Mouse (Mus musculus) E14TG2a.4 (cell line): ENCODE measurements at regions not wholly inside any gene's neighbourhood (a gene's known extent, or its start where the extent isn't known, plus 50 kb on each side); places are given as distances from the start of the nearest gene placed in this dataset.

Experiments
- H3K27me3 ChIP-seq: 2 replicates; pipeline ENCODE4 v1.6.1; 2014; ENCODE audit warnings: low read length, control low read depth; ENCODE audit not compliant: insufficient read depth
- H3K36me3 ChIP-seq: 2 replicates; pipeline ENCODE4 v1.6.1; 2014; ENCODE audit warnings: low read length, control low read depth; ENCODE audit not compliant: insufficient read depth
- H3K4me1 ChIP-seq: replicated peaks from 2 replicates; pipeline ENCODE4 v1.6.1; 2014; ENCODE audit warnings: low read depth, low read length, control low read depth
- H3K4me3 ChIP-seq: replicated peaks from 2 replicates; pipeline ENCODE4 v1.5.1; 2014; ENCODE audit warnings: mild to moderate bottlenecking, low read length
- H3K9me3 ChIP-seq: 2 replicates; pipeline ENCODE4 v1.6.1; 2014; ENCODE audit warnings: low read length, control low read depth
- CTCF ChIP-seq: conservative IDR thresholded peaks from 2 replicates; pipeline ENCODE4 v1.5.1; 2014; ENCODE audit warnings: low read length
- NANOG ChIP-seq: IDR thresholded peaks from 2 replicates; pipeline ENCODE4 v1.6.1; 2014; ENCODE audit warnings: borderline replicate concordance, low read length, mixed read lengths
- POU5F1 ChIP-seq: IDR thresholded peaks from 2 replicates; pipeline ENCODE4 v1.6.1; 2014; ENCODE audit warnings: low read length, borderline replicate concordance

DNA sequence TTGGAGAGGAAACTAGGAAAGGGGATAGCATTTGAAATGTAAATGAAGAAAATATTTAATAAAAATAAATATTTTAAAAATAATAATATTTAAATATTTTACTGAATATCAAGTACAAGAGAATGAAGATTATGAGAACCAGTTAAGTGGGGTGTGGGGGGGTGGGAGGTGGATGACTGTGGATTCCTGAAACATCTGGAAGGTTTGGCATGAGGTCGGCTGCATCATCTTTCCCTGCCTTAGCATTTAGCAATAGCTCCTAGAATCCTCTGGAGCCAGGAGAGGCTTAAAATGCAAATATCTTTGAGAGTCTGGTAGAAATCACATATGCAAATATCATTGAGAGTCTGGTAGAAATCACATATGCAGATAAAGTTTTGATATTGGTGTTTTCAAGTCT is 103.3 kb upstream of the Gm5148 start:
- no peaks in the 10 kb centered on the region for H3K36me3 ChIP-seq
- H3K4me1 ChIP-seq = peaks cover 6% of the 10 kb centered on the region
- H3K4me3 ChIP-seq = no peak overlapping the region
- H3K27me3 ChIP-seq = no peaks in the 10 kb centered on the region
- TF ChIP-seq POU5F1 = no peak
- TF ChIP-seq NANOG = no peak
- no peak for TF ChIP-seq CTCF
- H3K9me3 ChIP-seq = no peaks in the 10 kb centered on the region

DNA sequence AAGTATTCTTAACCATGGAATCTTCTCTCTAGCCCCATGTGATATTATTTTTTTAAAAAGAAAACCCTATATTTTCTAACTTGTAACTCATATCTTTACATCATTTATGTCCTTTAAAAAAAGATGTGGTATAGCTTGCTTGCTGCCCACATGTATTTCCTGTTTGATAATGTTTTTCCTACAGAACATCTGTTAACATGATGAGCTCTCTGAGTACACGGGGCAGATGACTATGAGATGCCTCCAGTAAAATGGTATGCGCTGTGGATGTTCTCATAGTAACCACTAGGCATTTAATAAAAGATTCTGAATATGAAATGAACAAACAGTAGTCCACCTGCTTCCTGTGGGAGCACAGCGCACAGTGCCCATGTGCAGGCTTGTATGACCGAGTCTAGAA is 101.3 kb upstream of the Gm5148 start:
- TF ChIP-seq CTCF (no peak), POU5F1 (no peak), NANOG (no peak)

DNA sequence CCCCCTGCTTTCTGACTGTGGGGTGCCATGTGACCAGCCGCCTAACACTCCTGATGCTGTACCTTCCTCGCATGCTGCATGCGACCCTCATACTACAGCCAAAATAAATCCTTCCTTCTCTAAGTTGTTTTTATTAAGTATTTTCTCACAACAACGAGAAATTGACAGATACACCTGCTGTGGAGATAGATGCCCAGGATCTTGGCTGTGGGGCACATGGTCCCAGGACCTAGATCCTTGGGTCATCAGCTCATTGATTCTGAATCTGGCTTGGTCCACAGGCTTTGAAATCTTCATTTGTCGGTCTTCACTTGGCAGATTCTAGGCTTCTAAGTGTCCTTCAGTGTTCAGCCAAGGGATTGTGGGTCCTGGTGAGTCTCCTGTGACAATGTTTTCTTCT is 100.4 kb upstream of the Gm5148 start:
- Histone ChIP-seq H3K4me1 (peaks cover 6% of the 10 kb centered on the region), H3K36me3 (no peaks in the 10 kb centered on the region), H3K4me3 (no peak overlapping the region), H3K27me3 (no peaks in the 10 kb centered on the region), H3K9me3 (peaks cover 12% of the 10 kb centered on the region)
- TF ChIP-seq CTCF = no peak
- no peak for TF ChIP-seq NANOG
- no peak for TF ChIP-seq POU5F1

More for the DNA sequence above, 101.3 kb upstream of the Gm5148 start:
- Histone ChIP-seq H3K9me3 (peaks cover 3% of the 10 kb centered on the region; the same call in 1 of the 2 replicates), H3K4me1 (peaks cover 6% of the 10 kb centered on the region), H3K27me3 (no peaks in the 10 kb centered on the region), H3K4me3 (no peak overlapping the region), H3K36me3 (no peaks in the 10 kb centered on the region)

DNA sequence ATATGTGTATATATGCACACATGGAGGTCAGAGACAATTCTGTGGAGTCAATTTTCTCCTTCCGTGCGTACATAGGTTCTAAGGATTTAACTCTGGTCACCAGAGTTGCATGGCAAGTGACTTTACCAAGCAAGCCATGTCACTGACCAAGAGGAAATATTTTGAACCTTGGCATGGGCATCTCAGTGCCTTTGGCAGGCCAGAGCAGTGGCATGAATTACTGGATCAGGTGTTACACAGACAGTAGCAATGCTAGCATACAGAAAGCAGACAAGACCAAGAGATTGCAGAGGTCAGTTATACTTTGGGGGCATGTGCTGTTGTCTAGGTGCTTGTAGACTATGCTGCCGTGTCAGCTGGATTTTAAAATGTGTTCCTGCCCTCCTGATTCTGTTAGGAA is 95.2 kb upstream of the Gm5148 start:
- Histone ChIP-seq H3K27me3 (no peaks in the 10 kb centered on the region), H3K9me3 (peaks cover 12% of the 10 kb centered on the region), H3K4me1 (peaks cover 6% of the 10 kb centered on the region), H3K4me3 (no peak overlapping the region), H3K36me3 (no peaks in the 10 kb centered on the region)
- TF ChIP-seq POU5F1 (no peak), CTCF (no peak), NANOG (no peak)

DNA sequence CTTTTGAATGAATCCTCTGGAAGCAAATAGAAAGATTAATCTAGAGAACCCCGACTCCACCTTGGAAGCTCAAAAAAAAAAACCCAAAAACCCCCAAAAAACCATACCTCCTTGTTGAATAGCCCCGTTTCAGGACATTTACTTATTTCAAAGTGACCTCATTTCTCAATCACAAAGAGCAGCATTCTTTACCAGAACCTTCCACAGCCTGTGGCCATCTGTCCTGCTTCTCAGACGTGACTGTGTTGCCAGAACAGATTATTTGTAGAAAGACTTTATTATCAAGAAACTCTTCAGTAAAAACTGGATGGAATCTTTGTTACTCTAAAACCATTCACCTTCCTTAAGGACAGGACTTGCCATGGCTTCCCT is 93.1 kb upstream of the Gm5148 start:
- TF ChIP-seq CTCF (no peak), NANOG (no peak), POU5F1 (no peak)
- H3K27me3 ChIP-seq = no peaks in the 10 kb centered on the region
- H3K9me3 ChIP-seq = peaks cover 12% of the 10 kb centered on the region
- no peaks in the 10 kb centered on the region for H3K36me3 ChIP-seq
- H3K4me3 ChIP-seq = no peak overlapping the region
- H3K4me1 ChIP-seq = no peaks in the 10 kb centered on the region

DNA sequence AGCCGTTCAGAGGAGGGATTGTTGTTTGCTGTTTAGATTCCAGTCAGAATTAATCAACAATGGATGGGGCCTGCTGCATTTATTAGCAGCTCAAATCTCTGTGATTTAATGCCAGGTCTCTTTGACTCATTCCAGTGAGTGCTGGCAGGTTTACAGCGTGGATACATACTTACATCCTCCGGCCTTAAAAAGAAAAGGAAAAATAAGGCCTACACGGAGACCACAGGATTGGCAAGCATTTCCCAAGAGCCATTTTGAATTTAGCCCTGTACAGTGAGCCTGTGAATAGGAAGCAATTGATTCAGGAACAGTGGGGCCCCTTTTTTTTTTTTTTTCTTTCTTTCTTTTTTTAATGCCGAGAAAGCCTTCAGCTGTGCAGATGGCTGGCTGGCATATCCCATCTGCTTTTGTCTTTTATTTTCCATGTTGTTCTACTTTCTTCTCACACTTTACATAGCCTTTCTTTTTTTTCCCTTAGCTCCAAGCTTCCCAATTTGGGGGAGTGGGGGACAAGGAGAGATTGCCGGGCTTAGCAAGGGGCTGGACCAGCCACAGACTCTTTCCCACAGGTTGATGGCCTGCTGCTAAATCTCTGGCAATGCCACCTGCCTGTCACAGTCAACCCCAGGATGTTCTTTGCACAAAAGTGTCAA is 92.6 kb upstream of the Gm5148 start:
- H3K4me3 ChIP-seq = no peak overlapping the region
- TF ChIP-seq CTCF = no peak
- TF ChIP-seq NANOG = no peak
- TF ChIP-seq POU5F1 = no peak
- peaks cover 12% of the 10 kb centered on the region for H3K9me3 ChIP-seq
- no peaks in the 10 kb centered on the region for H3K36me3 ChIP-seq
- no peaks in the 10 kb centered on the region for H3K4me1 ChIP-seq
- H3K27me3 ChIP-seq = no peaks in the 10 kb centered on the region

DNA sequence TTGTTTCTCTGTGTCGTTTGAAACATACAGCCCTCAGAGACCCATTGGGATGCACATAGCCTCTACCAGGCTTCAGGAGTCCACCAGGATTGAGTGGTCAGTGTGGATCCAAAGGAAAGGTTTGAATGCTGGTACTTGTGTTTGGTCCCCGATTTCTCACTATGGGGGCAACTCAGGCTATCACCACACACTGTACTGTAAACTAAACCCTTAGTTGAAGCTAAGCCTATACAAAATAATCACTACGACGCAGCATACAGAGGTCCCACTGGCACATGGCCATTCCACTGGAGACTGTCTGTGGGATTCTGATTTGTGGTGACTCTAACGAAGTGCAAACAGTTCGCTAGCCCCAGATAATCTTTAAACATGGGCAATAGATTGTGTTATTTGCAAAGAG is 91.5 kb upstream of the Gm5148 start:
- Histone ChIP-seq H3K36me3 (no peaks in the 10 kb centered on the region), H3K9me3 (peaks cover 11% of the 10 kb centered on the region), H3K4me3 (no peak overlapping the region), H3K27me3 (no peaks in the 10 kb centered on the region), H3K4me1 (no peaks in the 10 kb centered on the region)
- TF ChIP-seq CTCF = no peak
- TF ChIP-seq POU5F1 = no peak
- no peak for TF ChIP-seq NANOG

DNA sequence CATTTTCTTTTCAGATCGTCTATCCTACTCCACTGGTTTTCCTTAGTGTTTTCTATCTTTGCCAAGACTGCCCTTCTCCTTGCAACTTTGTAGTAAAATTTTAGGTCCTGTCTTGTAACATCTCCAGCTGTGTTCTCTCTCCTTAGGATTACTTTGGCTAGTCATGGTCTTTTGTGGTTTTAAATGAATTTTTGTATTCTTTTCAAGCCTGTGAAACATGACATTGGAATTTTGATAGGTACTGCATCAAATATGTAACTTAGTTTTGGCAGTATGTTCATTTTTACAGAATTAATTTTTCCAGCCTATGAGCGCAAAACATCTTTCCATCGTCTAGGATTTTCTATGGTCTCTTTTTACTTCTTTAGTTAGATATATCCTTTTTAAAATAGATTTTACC is 88.6 kb upstream of the Gm5148 start:
- H3K9me3 ChIP-seq = no peaks in the 10 kb centered on the region
- TF ChIP-seq NANOG (no peak), POU5F1 (no peak), CTCF (no peak)
- H3K27me3 ChIP-seq = no peaks in the 10 kb centered on the region
- no peaks in the 10 kb centered on the region for H3K36me3 ChIP-seq
- no peak overlapping the region for H3K4me3 ChIP-seq
- H3K4me1 ChIP-seq = no peaks in the 10 kb centered on the region

DNA sequence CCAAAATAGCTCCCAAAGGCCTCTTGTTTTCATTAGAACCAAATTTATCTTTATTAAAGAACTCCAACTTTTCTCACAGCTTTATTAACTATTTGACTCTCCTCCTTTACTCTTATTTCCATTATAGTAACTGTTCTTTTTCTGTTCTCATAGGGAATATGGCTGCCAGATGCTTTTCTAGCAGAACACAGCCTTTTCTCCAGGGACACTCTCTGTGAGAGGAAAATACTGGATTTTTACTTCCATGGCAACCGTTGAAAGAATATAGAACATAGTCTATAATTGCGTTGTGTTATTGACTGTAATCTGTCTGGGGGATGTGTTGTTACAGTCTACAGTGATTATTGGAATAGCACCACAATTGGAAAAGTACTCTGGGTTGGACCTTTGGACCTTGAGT is 87.1 kb upstream of the Gm5148 start:
- Histone ChIP-seq H3K9me3 (no peaks in the 10 kb centered on the region), H3K4me1 (no peaks in the 10 kb centered on the region), H3K36me3 (no peaks in the 10 kb centered on the region), H3K27me3 (no peaks in the 10 kb centered on the region), H3K4me3 (no peak overlapping the region)
- TF ChIP-seq POU5F1 (no peak), CTCF (no peak), NANOG (no peak)
